Mouse (Mus musculus) kidney, adult 2 months (tissue): ENCODE results near the gene Syt15. TPM values are rescaled to one million over a fixed set of nuclear protein-coding genes. Genes with fewer than 3 reads are reported as not detected.

Source experiments
- DNase-seq: peaks from one replicate; pipeline ENCODE4 v3.0.0; 2021
- H3K27ac ChIP-seq: fragments of 200-500 bp; 2 replicates; pipeline ENCODE4 v1.5.1; 2012; ENCODE audit warnings: low read depth, low read length, control low read depth, inconsistent platforms; ENCODE audit not compliant: insufficient read depth
- H3K27me3 ChIP-seq: fragments of 200-500 bp; replicated peaks from 2 replicates; pipeline ENCODE4 v1.6.1; 2012; ENCODE audit warnings: mild to moderate bottlenecking, moderate library complexity, low read length, inconsistent platforms; ENCODE audit not compliant: control insufficient read depth, insufficient read depth
- H3K36me3 ChIP-seq: fragments of 200-500 bp; 2 replicates; pipeline ENCODE4 v1.6.1; 2012; ENCODE audit warnings: mild to moderate bottlenecking, moderate library complexity, low read length, inconsistent platforms; ENCODE audit not compliant: control insufficient read depth, insufficient read depth
- H3K4me1 ChIP-seq: fragments of 200-500 bp; 2 replicates; pipeline ENCODE4 v1.6.1; 2011; ENCODE audit warnings: low read length; ENCODE audit not compliant: control insufficient read depth, insufficient read depth
- H3K4me3 ChIP-seq: fragments of 200-500 bp; 2 replicates; pipeline ENCODE4 v1.5.1; 2011; ENCODE audit warnings: mild to moderate bottlenecking, low read depth, low read length, control low read depth; ENCODE audit not compliant: insufficient read depth
- CTCF ChIP-seq: fragments of 200-500 bp; conservative IDR thresholded peaks from 2 replicates; pipeline ENCODE4 v1.5.1; 2011; ENCODE audit warnings: low read depth, mild to moderate bottlenecking, control low read depth, low read length, moderate library complexity, mixed read lengths; ENCODE audit not compliant: insufficient read depth, insufficient read length
- POLR2A ChIP-seq: fragments of 200-500 bp; IDR thresholded peaks from one replicate; pipeline ENCODE4 v1.6.1; 2011; ENCODE audit warnings: low read depth, low read length, control low read depth
- WGBS: fragments of 180-500 bp; shearing (Covaris S2); methylation state at CpG from one replicate; pipeline ENCODE4 v1.1.7; 2018; 5-methylcytosine and 5-hydroxymethylcytosine counted together
- polyA plus RNA-seq: library from polyadenylated mRNA; depleted of rRNA; stranded (reverse); fragments of >200 nt; gene quantifications from 2 replicates; pipeline ENCODE4 v1.2.3, GENCODE M21; 2012

Syt15 gene
- polyA plus RNA-seq, 1 experiment = 1.5 TPM

- Histone ChIP-seq H3K4me1 (no peaks in the 10 kb centered on the region), H3K27ac (no peak overlapping the region), H3K36me3 (no peaks in the 10 kb centered on the region), H3K27me3 (no peaks in the 10 kb centered on the region), H3K4me3 (no peak overlapping the region)
- no peak for DNase-seq
- WGBS = 93% methylated on average over 4 of the region's 4 CpGs
- TF ChIP-seq POLR2A = no peak
- no peak for TF ChIP-seq CTCF
Measured at GRCm38 (mm10) chr14:34209942-34210341, 9.5 kb upstream of the Syt15 start.

DNA sequence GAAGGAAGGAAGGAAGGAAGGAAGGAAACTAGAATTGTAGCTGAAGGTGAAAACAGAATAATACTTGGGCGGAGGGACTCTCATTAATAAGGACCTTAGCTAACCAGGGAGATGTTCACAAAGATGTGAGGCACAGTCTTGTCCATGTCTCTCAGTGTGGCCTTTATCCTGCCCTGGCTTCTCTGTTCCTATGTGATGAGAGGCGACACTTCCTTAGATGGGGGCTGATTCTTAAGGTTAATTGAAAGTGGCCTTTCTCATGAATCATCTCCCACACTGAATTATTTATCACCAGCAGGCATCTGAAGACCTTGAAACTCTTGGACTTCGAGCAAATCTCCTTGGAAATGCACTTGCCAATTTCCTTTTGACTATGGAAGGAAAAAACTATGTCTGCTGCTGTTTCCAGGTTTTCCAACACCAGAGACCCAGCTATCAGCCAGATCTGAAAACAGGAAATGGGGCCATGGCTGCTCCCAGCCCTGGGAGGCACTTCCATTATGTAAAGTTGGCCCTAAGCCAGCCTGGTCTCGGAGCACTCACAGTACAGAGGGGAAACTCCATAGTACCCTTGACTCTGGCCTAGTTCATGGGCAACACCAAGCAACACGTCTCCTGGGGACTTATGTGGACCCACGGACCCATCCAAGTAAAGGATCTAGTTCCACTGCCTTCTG lies 3.8 kb upstream of the Syt15 start:
- no peak overlapping the region for H3K27ac ChIP-seq
- peak; percentile 53 for DNase-seq
- H3K36me3 ChIP-seq = no peaks in the 10 kb centered on the region
- WGBS = 41% methylated on average over 6 of the region's 6 CpGs
- TF ChIP-seq CTCF (no peak), POLR2A (no peak)
- H3K4me1 ChIP-seq = no peaks in the 10 kb centered on the region
- H3K4me3 ChIP-seq = no peak overlapping the region
- no peaks in the 10 kb centered on the region; the same call in 1 of the 2 replicates for H3K27me3 ChIP-seq

- DNase-seq = no peak
- 4% methylated on average over 29 of the region's 29 CpGs for WGBS
- no peak overlapping the region; the same call in 1 of the 2 replicates for H3K4me3 ChIP-seq
Measured at GRCm38 (mm10) chr14:34219786-34220198, 397 bp downstream of the Syt15 start.

GRCm38 (mm10) chr14:34220426-34220825 lies 1.0 kb downstream of the Syt15 start:
- H3K36me3 ChIP-seq = no peaks in the 10 kb centered on the region
- DNase-seq = no peak
- TF ChIP-seq POLR2A (no peak), CTCF (no peak)
- no peak overlapping the region for H3K27ac ChIP-seq
- 73% methylated on average over 5 of the region's 5 CpGs for WGBS
- H3K27me3 ChIP-seq = no peaks in the 10 kb centered on the region; the same call in 1 of the 2 replicates
- no peak overlapping the region for H3K4me3 ChIP-seq
- H3K4me1 ChIP-seq = no peaks in the 10 kb centered on the region

More at GRCm38 (mm10) chr14:34219786-34220198, 397 bp downstream of the Syt15 start:
- H3K36me3 ChIP-seq = no peaks in the 10 kb centered on the region
- H3K4me1 ChIP-seq = no peaks in the 10 kb centered on the region
- H3K27me3 ChIP-seq = no peaks in the 10 kb centered on the region; the same call in 1 of the 2 replicates
- H3K27ac ChIP-seq = no peak overlapping the region
- TF ChIP-seq POLR2A (no peak), CTCF (no peak)

DNA sequence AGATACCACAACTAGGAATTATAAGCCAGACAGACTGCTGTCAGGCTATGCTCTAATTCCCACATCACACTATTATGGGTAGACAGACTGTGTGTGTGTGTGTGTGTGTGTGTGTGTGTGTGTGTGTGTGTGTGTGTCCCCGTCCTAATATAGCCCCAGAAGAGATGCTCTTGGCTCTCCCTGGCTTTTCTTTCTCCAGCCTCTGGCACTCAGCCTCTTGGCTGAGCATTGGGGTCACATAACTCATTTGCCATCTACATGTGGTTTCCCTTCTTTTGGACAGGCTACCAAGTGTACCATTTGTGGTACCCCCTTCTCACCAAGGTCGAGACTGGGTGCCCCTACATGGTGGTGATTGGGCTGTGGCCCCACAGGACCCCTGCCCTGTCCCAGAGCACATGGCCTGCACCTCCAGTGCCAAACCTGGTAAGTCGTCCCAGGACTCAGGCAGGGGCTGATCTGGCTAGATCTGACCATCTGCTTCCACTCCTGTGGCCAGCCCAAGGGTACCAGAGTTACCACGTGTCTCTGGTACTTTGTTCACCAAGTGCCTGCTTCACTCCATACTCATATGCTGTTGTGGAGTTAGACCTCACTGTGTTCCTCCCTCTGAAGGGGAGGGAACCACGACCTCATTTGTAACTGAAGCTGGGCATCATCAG lies 2.2 kb downstream of the Syt15 start:
- WGBS = 65% methylated on average over 5 of the region's 5 CpGs
- Histone ChIP-seq H3K27ac (no peak overlapping the region), H3K27me3 (no peaks in the 10 kb centered on the region; the same call in 1 of the 2 replicates), H3K4me3 (no peak overlapping the region), H3K4me1 (no peaks in the 10 kb centered on the region), H3K36me3 (no peaks in the 10 kb centered on the region)
- DNase-seq = no peak
- TF ChIP-seq CTCF = no peak
- TF ChIP-seq POLR2A = no peak

DNA sequence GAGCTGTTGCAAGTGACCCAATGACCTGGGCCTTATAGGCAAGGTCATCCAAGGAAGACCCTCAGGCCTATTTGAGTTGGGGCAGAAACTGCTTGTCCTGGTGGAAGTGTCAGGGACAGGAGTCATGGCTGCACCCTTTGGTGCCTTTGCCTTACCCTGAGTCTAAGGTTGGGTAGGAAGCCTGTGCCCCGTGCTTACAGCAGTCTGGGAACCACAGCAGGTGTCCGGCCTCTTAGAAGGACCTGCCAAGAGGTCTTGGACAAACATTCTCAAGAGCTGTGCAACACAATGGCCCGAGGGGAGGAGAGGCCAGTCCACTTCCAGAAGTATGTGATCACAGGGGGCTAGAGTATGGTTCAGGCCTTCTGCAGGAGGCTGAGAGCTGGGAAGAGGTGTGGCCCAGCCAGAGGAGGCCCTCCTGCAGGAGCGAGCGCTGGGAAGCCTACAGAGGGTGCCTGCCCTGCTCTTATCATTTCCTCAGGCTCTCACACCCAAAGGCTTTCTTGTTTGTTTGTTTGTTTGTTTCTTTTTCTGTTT lies 4.0 kb downstream of the Syt15 start:
- Histone ChIP-seq H3K27ac (no peak overlapping the region), H3K4me3 (no peak overlapping the region), H3K27me3 (no peaks in the 10 kb centered on the region; the same call in 1 of the 2 replicates), H3K36me3 (no peaks in the 10 kb centered on the region), H3K4me1 (no peaks in the 10 kb centered on the region)
- no peak for DNase-seq
- TF ChIP-seq CTCF (no peak), POLR2A (no peak)
- WGBS = 76% methylated on average over 5 of the region's 5 CpGs

DNA sequence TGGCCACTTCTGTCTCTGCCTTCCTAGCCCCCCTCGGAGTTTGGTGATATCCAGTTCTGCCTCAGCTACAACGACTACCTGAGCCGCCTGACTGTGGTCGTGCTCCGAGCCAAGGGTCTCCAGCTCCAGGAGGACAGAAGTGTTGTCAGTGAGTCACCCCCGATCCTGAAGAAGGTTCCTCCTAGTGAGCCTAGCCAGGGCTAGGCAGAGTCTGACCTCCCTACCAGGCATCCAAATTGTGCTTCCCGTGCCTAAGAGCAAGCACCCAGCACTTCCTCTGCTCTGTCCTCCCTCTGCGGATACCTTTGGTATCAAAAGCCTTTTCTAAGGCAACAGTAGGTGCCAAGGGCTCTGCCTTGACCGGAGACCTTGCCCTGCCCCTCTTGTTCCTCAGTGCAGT lies 6.6 kb downstream of the Syt15 start:
- Histone ChIP-seq H3K4me1 (no peaks in the 10 kb centered on the region), H3K4me3 (no peak overlapping the region), H3K36me3 (no peaks in the 10 kb centered on the region), H3K27ac (no peak overlapping the region), H3K27me3 (no peaks in the 10 kb centered on the region)
- TF ChIP-seq CTCF = no peak
- no peak for TF ChIP-seq POLR2A
- no peak for DNase-seq
- WGBS = 88% methylated on average over 9 of the region's 9 CpGs
